Mouse (Mus musculus) bone marrow macrophage, adult 2 months (primary cell): ENCODE data around the gene Nav2.

Source experiments
- CTCF ChIP-seq: IDR thresholded peaks from 2 replicates; pipeline ENCODE4 v1.5.1; 2012; ENCODE audit warnings: low read depth, mild to moderate bottlenecking, low read length, moderate library complexity
- POLR2A ChIP-seq: IDR thresholded peaks from 2 replicates; pipeline ENCODE4 v1.6.1; 2012; ENCODE audit warnings: mild to moderate bottlenecking, low read depth, low read length, borderline replicate concordance

DNA sequence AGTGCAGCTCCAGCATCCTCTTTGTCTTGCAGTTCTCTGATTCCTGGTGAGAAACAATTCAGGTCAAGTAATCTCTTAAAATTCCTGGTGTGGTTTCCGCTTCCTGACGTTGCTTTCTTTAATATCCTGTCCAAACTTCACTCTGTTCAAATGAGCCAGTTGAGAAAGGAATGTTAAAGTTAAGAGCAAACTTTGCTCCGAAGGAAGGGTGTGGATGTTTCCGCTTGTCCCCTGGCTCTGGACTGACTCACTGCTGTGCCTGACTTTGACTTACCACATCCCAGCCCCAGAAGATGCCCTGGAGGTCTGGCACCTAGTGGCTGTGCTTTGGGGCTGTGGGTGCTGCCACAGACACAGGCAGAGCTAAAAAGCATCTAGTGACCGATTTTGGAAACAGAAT, 8.9 kb downstream of the Nav2 start:
- TF ChIP-seq CTCF (no peak), POLR2A (no peak)
